Mouse (Mus musculus) WW6 (cell line): Measurements from ENCODE around the gene Ptprg.

ENCODE experiments used
- DNase-seq: peaks from one replicate; pipeline ENCODE4 v3.0.0-alpha.2; 2013; ENCODE audit warnings: low read depth, low spot score

Gene Ptprg

DNA sequence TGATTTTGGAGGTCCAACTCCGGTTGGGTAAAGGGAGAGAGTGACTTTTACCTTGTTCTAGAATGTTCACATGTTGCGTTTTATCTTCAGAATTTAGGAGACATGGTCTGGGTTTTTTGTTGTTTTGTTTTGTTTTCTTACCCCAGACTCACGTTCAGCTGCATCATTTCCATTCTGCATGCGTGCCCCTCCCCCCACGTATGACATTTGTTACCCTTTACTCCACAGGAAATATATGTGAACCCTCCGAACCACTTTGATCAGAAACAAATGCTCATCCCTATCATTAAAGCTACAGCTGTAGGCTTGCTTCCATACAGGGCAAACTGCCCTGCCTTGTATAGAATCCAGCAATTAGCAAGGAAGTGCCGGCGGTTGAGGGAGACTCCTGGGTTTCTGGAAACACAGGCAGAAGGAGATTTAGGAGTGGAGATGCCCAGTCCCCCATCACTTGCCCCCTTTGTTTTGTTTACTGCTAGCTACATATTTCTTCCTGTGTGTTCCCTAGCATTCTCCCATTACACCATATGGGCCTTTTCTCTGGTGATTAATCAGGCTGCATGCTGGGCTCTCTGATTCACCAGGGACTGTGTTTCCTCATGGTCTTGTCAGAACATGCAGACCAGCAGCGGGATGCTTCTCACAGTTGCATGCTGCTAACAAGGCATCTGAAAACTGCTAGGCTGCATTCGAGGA, 130.2 kb downstream of the Ptprg start:
- no peak for DNase-seq

DNA sequence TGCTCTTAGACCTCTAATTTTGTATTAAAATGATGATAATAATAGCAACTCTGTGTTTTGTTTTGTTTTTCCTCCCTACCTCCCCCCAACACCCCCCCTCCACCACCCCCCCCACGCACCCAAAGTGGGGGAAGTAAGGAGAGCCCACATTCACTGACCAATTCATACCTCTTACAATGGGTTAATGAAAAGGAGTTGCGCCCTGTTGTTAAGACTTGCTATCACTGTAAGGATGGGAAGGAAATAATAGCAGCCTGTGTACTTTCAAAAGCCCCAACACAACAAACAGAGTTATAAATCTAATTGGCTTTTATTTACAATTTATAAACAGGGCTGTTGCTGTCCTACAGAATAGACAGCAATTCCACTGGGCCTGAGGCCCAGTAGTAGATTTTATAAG, 130.8 kb downstream of the Ptprg start:
- DNase-seq: no peak

DNA sequence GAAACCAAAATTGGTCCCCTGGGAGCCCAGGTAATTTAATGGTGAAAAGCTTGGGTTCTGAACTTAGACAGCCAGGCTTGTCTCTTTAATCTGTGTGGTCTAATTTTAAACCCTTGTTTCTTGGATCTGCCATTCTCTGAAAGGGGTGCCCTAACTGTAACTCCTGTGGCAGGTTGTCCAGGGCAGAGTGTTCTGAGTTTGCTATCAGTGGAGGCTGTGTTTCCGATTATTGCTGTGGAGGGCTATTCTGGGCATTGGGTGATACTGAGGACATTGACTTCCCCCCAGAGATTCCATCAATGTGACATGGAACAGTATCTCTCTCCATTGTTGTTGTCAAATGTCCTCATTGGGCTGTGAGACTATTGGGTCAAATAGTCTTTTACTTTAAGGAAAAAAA, 134.2 kb downstream of the Ptprg start:
- DNase-seq: no peak

DNA sequence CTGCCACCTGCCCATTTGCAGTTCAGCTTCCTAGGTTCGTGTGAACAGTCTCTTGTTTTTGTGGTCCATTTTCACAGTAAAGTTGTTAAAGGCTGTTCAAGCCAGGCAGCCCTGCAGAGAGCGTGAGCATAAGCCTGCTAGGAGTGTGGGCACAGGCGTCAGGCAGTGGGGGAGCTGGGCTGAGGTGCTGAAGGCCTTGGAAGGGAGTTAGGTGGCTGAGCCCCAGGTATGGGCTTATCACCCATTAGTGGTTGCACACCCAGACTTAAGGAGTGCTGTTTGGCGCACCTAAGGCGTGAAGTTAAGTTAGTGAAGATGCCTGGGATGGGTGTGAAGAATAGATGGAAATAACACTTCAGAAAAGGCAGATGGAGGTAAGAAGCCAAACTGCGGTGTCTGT, 134.8 kb downstream of the Ptprg start:
- no peak for DNase-seq

DNA sequence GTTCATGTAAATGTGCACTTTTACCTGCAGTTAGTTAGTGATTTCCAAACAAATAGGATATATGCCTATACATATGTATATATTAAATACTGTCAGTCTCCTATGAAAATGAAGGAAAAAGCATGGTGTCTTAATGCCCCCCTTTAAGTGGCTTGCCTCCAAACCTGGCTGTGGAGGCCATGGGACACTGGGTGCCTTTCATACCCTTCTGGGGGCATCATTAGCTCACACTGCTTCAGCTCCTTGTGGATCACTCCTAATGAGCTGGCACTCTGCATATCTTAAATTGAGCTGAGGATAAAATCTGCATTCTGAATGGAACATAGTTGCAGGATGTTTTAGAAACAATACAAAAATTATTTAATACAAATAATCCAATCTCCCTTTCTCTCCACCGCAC, 136.7 kb downstream of the Ptprg start:
- DNase-seq: no peak

DNA sequence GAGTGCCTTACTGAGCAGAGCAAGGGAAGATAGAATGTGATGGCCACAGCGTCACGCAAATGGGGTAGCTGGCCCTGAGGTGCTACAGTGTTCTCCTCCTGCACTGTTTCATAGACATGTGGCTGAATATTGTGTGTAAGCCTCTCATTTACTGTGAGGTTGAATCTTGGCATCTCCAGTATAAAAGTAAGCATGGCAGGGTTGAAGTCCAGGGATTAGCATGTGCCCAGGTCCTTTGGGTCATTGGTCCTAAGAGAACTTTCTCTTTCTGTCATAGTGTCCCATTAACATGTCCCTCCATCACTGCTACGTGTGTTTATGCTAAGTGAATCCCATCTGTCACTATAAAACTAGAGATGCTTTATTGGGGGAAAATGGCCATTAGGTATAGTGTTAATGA, 138.2 kb downstream of the Ptprg start:
- DNase-seq: no peak

DNA sequence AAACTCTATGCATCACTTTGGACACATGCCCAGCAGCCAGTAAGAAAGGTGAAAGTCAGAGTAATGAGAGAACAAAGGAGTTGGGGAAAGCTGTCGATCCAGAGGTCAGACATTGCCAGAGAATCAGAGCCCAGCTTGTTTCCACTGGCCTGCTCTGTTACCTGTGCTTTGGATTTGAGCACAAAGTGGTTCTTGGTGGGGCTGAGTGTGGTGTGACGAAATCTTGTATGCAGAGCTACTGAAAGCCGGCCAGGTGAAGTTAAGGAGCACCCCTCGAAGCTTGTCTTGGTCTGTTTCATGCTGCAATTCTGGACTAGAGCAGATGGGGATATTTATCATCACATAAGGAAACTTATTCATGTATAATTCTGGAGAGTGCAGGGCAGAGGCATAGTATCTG, 145.5 kb downstream of the Ptprg start:
- DNase-seq: no peak

DNA sequence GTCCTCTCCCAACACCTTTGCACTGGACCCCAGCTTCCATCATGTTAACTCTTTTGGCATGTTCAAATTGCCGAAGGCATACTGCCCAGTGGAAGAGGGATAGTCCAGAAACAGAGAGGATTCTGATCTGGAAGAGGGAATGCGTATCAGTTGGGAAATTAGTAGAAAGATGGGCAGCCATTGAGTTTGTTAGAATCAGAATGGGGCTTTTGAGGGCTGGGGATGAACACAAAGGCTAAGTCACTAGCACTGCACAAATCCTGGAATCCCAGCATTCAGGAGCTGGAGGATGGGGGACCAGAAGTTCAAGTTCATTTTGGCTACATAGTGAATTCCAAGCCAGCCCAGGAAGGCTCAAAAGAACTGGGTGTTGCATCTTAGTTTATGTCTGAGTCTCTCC, 146.3 kb downstream of the Ptprg start:
- no peak for DNase-seq

DNA sequence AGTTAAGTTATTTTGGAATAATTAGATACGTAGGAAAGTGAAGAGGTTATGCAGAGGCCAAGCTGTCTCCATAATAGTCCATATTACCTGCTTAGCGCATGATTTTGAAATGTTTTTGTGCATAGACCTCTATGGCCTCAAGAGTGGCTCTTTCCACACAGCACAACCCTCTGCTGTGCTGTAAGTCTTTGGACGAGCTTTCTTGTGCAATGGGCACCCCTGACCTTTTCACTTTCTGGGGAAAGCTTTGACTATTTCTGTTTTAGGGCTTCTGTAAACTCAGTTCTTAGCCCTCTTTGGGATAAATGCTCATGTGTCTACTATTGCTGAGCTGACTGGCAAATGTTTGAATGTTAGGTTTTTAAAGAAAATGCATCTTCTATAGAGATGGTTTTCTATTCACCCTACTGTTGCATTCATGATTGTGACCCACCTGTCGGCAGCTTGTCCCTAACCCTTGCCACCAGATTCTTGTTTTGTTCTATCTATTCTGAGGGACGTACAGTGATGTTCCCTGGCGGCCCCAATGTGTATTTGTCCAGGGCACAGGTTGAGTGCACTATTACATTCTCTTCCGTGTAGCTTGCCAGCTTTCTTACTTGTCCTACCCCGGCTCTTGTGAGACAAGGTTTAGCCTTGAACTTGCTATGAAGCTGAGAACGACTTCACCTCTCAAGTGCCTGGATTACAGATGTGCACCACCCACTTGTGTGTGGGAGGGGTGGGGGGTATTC, 148.4 kb downstream of the Ptprg start:
- DNase-seq: no peak

DNA sequence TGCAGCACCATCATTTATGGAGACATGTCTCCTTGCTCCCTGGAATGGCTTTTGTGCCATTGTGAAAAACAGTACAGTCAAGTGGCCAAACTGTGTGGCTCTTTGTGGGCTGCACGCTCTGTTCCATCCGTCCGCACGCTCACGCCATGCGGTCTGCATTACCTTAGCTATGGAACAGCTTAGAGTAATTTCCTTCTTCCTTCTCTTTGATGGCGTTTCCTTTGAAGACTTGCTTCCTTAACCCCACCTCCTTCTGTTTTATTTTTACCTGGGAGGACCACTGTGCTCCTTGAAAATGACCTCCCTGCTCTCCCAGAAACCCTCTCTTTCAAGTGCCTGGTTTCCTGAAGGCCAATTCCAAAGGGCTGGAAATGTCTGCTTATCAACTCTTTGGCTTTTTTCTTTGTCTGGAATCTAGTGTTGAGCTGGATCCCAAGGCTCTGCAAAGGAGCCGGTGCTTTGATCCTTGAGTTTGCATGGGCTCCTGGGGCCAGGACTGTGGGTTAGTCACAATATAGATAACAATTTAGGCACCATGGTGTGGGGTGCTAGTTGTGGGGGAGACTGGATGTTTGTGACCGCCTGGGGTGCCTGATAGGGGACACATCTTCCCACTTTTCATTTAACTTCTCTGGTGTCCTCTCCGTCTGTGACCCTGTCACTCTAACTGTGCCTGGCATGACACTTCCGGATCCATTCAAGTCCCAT, 149.6 kb downstream of the Ptprg start:
- DNase-seq: peak; percentile 48

DNA sequence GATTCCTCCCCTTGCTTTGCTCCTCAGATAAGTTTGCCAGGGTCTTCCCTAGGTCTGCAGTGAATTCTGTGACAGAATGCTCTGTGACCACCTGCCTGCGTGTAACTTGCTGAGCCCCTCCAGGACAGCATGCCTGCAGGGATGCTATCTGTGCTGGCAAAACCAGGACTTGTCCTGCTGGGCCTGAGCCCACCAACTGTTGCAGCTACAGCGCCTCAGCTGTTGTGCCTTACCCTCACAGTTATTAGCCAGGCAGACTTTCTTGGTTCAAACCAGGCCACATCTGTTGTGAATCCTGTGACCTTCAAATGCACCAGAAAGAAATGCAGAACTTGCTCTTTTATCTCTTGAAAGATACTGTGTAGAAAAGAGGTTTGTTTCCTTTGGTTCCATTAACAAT, 151.5 kb downstream of the Ptprg start:
- no peak for DNase-seq

DNA sequence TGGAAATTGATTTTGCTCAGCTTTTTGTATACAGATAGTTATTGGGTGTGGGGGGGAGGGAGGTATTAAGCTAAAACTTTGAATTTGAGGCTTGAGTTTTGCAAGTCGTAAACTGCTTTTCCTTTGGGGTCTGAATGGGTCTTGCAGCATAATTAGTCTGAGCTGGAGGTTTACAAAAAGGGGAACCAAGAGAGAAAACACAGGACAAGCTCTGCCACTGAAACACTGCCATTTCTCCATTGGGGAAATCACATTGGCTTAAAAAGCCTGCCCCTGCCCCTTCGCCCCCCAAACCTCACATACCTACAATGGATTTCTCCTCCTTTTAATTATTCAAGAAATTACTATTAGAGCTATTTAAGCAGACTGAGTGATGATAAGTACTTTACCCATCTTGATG, 156.0 kb downstream of the Ptprg start:
- DNase-seq: no peak

DNA sequence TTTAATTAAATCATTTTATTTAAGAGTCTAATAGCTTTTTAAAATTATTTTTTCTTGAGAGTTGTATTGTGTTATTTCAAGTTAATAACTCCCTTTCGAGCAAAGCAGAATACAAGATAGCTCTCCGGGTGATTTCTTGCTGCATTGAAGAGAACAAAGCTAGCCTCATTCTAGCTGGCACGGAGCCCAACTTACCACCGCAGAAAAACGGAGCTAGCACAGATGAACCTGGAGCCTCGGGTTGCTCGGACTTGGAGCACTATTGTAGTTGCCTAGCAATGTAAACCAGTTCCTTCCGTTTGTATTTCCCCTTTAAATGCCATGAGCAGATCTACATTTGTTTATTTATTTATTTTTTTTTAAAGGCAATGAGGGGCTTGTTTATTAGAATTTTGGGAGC, 156.5 kb downstream of the Ptprg start:
- DNase-seq: no peak

DNA sequence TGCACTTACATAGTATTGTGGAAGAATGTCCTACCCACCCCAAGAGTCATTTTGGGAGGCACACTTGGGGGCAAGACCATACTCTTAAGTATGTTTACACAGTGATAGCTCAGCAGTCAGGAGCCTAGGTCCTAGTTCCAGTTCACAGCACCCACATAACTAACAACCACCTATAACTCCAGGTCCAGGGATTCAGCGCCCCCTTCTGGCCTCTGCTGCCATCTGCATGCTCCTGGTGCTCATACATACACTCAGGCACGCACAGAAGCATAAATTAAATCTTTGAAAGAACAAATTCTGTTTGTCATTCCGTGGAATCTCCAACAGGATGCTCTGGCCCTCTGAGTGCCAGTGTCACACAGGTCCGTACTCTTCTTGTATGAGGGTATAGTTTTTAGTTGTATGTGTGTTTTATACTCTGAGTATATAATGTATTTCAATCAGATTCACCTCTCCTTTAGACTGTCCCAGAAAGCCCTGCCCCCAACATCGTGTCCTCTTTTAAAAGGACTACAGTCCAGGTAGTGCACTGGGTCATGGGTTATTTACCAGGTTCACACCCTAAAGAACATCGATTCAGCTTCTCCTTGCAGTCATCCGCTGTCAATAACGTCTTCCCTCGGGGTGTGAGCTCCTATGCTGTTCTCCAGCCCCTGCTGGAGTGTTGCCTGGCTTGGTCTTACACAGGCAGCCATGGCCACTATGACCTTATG, 157.2 kb downstream of the Ptprg start:
- DNase-seq: no peak

DNA sequence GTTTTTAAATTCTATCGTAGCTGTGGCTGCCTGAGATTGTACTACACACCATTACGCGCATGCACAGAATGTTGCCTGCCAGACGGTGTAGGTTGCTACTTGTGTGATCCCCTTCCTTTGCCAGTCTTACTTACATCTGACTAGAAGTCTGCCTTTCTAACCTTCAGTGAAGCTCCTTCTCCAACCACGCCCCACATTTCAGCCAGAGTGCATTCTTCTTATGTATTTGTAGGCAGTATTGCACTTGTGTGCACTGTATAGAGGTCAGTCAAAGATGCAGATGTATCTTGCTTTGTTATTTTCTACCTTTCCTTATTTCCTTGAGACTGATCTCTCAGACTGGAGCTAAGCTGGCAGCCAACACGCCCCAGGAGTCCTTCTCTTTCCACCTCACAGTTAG, 158.8 kb downstream of the Ptprg start:
- no peak for DNase-seq

DNA sequence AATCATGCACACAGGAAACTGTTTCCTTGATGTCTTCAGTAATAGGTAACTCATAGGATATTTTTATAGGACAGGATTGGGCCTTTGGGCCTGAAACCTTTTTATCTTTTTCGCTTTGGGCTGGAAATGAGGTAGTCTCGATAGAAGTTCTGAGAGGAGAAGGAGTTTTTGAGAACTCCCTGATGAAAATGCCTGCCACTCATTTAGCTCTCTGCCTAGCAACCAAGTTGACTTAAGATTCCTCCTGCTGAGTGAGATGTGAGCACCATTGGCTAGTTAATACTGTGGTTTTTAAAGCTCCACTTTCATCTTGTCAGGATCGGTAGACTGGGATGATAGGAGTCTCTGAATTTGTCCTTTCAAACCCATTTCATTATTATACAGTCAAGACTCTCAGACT, 162.9 kb downstream of the Ptprg start:
- no peak for DNase-seq

DNA sequence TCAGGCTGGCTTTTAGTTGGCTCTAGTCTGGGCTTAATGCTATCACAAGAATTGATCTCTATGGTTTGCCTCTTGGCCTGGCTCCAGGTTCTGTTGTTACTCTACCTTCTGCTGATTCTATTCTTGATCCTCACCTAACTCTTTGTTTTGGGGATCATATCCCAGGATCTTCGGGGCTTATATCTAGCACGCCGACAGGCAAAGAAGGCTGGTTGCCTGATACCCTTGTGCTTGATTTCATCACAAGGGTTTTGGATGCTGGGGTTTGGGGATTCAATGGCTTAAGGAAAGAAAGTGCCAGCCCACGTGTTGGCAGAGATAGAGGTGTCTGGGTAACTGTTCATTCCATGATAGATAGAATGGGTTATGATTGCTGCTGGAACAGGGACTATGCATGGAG, 164.9 kb downstream of the Ptprg start:
- no peak for DNase-seq

DNA sequence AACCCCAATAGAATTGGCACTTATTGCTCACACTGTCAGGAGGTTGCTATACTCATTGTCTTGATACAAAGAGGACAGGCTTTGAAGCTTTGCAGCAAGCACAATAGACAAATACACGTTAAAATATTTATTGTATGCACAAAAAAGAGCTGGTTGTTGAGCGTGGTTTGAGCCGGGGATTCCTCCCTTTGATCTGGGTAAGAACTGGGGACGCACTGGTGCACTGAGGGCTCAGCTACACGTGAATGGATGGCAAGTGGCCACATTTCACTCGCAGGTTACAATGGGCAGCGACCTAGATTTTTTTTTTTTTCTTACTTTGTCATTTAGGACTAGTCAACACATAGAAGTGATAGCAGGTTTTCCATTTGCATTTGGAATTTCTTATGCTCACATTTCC, 165.9 kb downstream of the Ptprg start:
- DNase-seq: no peak

DNA sequence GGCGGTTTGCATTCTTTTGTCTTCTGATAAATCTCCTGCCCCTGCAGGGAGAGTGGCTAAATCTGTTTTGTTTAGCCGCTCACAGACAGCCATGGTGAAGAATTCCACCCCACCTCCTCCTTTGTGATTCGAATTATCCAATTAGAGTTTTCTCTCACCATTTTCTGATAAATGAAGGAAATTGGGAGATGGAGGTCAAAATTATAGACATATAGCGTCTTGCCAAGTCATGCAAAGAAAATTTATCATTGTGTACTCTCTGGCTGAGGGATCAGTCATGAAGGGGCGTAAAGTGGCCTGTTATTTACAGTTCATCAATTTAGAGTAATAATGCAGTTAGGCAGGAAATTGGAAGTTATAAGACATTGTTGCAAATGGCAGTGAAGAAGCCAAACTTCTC, 168.8 kb downstream of the Ptprg start:
- no peak for DNase-seq

DNA sequence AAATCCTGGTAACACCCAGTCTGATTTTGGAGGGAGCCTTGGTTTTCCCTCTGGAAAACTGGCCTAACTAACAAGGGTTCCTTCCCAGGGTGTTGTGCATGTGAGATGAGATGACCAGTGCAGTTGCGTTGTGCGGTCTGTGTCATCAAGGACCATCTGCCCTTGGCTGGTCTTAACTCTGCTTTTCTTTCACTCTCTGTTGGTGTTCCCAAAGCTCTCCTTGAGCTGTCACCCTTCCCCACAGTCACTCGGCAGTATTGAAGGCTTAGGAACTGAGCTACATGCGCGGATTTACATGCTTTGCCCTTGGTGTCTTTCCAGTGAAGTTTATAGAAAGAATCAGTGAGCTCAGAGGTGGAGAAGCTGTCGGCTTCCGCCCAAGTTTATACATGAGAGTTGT, 170.5 kb downstream of the Ptprg start:
- DNase-seq: no peak

DNA sequence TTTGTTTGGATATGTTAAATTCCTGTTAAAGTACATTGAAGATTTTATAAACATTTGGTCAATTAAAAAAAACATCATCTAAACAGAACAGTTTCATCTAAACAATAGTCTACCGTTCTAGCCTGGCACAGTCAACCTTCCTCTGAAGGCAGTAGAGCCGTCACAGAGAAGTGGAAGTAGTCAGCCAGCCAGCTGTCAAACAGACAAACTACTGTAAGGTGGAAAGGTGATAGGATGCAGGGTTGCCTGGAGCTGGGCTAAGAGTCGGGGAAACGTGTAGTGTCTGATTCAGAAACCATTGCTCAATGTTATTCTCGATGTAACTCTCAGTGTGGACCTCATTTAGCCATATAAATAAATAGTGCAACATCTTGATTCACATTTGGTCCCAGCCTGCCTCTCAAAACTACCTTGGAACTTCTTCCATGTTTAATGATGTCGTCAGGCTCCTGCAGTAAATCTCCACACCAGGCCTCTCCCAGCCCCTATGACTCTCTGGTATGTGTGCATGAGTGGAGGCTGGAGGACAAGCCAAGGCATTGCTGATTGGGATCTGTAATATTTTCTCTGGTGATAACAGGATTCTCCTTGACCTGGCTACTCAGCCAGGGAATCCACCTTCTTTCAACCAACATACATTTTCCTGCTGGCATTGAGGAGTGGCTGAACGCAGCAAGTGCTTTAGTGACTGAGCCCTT, 178.0 kb downstream of the Ptprg start:
- no peak for DNase-seq

DNA sequence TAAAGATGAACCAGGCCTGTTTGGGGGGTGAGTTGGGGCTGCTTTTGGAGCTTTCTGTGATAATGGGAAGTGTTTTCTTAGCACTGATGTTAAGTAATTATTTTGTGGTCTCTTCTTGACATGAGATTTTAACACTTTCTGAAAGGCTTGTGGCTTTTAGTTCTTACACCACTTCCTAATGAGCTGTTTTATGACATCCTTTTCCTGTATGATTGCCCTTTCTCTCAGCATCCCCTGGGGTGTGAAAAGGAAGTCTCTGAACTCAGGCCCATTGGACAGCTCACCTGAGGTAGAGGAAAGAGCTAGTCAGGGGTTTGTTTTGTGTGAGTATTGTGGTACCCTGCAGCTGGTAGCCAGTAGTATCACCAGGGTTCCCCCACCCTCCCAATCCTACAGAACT, 179.0 kb downstream of the Ptprg start:
- DNase-seq: no peak
